Mouse (Mus musculus): Measurements from ENCODE around the gene Atp6v1f. TPM values are rescaled to one million over a fixed set of nuclear protein-coding genes. Genes with fewer than 3 reads are reported as not detected.

The Atp6v1f gene
- polyA plus RNA-seq (2015; fragmentation: Nextera tagmentation; extraction: Ambion mirVana): 142 and 145 TPM in 2 replicates

GRCm38 (mm10) chr6:29467583-29468354, at the start of gene Atp6v1f:
Gene Atp6v1f, plus strand, starts transcription at chr6:29467718.

GRCm38 (mm10) chr6:29433038-29433803, 34.3 kb upstream of the Atp6v1f start, which contains the start of gene Flnc:
Gene Flnc, plus strand, starts transcription at chr6:29433256.

GRCm38 (mm10) chr6:29471137-29471536, 3.6 kb downstream of the Atp6v1f start, which contains the start of gene Atp6v1fnb:
Gene Atp6v1fnb, plus strand, starts transcription at chr6:29471437.

GRCm38 (mm10) chr6:29507447-29508309, 40.2 kb downstream of the Atp6v1f start, which contains the start of gene Kcp:
Gene Kcp, minus strand, starts transcription at chr6:29507952.

Other genes with a start within 250 kb of the Atp6v1f start
- gene Hilpda, start 195.2 kb upstream of the Atp6v1f start, polyA plus RNA-seq (2015; fragmentation: Nextera tagmentation; extraction: Ambion mirVana): 18.1 and 21.3 TPM in 2 replicates
- gene Fam71f2, start 188.1 kb upstream of the Atp6v1f start, polyA plus RNA-seq (2015; fragmentation: Nextera tagmentation; extraction: Ambion mirVana): 0.40 TPM in 1 of 2 replicates, not detected in the other
- gene Fam71f1, start 148.6 kb upstream of the Atp6v1f start, polyA plus RNA-seq (2015; fragmentation: Nextera tagmentation; extraction: Ambion mirVana): not detected in 2 replicates
- 170 and 196 TPM in 2 replicates for gene Calu, start 119.6 kb upstream of the Atp6v1f start, polyA plus RNA-seq (2015; fragmentation: Nextera tagmentation; extraction: Ambion mirVana)
- gene Opn1sw, start 79.2 kb upstream of the Atp6v1f start, polyA plus RNA-seq (2015; fragmentation: Nextera tagmentation; extraction: Ambion mirVana): 1.1 and 1.2 TPM in 2 replicates
- gene Ccdc136, start 71.4 kb upstream of the Atp6v1f start, polyA plus RNA-seq (2015; fragmentation: Nextera tagmentation; extraction: Ambion mirVana): 15.9 and 16.1 TPM in 2 replicates
- gene Flnc, start 34.5 kb upstream of the Atp6v1f start, polyA plus RNA-seq (2015; fragmentation: Nextera tagmentation; extraction: Ambion mirVana): 51.6 and 74.2 TPM in 2 replicates
- not detected in 2 replicates for gene Atp6v1fnb, start 3.7 kb downstream of the Atp6v1f start, polyA plus RNA-seq (2015; fragmentation: Nextera tagmentation; extraction: Ambion mirVana)
- gene Kcp, start 40.2 kb downstream of the Atp6v1f start, polyA plus RNA-seq (2015; fragmentation: Nextera tagmentation; extraction: Ambion mirVana): 6.4 and 8.1 TPM in 2 replicates
- 3.0 and 4.6 TPM in 2 replicates for gene Irf5, start 58.9 kb downstream of the Atp6v1f start, polyA plus RNA-seq (2015; fragmentation: Nextera tagmentation; extraction: Ambion mirVana)
- gene Tnpo3, start 142.2 kb downstream of the Atp6v1f start, polyA plus RNA-seq (2015; fragmentation: Nextera tagmentation; extraction: Ambion mirVana): 29.4 and 30.3 TPM in 2 replicates
- 4.2 and 4.6 TPM in 2 replicates for gene Tspan33, start 226.5 kb downstream of the Atp6v1f start, polyA plus RNA-seq (2015; fragmentation: Nextera tagmentation; extraction: Ambion mirVana)

Measured in skeletal muscle tissue, postnatal 0 days (tissue).